Mouse (Mus musculus) layer of hippocampus, postnatal 10 days (tissue): Measurements from ENCODE around the gene Cpne1. TPM values are rescaled to one million over a fixed set of nuclear protein-coding genes. Genes with fewer than 3 reads are reported as not detected.

Experiments
- DNase-seq, 2 experiments: peaks; one replicate each; pipeline ENCODE4 v3.0.0; 2021; ENCODE audit warnings: low spot score in 2 of 2
- total RNA-seq, 2 experiments: library from RNA; stranded (reverse); gene quantifications; 2 replicates each; pipeline ENCODE4 v1.2.3; 2021

Gene Cpne1
- total RNA-seq, 2 experiments from 2014 or later, result 28.8 to 32.7 TPM

GRCm38 (mm10) chr2:156080391-156080790, 31.4 kb downstream of the Cpne1 start:
- DNase-seq, result no peak

DNA sequence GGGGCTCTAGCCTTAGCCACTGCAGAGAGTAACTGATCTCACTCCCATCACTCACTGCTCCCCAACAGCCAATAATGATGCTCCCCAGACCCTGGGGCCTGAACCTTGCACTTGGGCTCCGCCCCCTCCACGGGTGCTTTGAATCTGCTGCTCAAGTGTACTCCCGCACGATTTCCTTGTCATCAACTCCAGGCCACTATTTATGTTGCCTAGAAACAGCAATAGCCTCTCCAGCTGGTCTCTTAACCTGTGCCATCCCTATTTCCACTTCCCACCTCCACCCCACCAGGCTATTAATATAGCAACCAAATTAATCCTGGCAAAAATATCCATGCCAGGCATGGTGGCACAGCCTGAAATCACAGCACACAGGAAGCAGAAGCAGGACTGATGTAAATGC, 32.1 kb downstream of the Cpne1 start:
- no peak for DNase-seq

DNA sequence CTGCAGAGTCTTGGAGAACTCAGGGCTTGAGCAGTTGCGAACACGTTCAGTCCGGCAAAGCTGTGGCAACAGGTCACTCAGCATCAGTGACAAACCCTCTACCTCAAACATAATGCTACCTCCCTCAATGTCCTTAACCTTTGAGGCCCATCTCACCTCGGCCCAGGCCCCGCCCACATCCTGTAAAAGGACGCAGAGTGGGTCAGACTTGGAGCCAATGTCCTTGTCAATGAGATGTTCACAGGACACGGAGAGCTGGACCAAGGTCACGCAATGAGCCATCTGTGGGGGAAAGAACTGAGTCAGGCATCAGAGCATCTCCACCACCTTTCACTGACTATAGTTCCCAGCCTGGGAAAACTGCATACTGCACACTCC, 32.6 kb downstream of the Cpne1 start:
- no peak for DNase-seq

GRCm38 (mm10) chr2:156078421-156079182, 33.2 kb downstream of the Cpne1 start:
- no peak for DNase-seq

DNA sequence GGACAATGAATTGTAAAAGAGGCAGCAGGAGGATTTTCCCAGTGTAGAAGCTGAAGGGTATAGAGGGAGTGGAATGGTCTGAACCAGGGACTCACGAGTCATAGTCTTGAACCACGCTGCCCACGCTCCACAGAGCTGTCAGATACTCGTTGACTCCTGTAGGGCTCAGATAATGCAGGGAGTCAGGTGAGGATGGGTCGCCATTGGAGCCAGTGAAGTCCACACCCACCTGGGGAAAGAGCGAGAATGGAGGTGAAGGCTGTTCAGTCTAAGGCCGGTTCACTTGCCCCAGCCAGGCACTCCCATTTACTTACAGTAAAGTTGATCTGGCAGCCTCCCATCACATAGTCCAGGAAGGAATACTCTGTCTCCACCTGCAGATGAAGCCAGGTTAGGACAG, 34.3 kb downstream of the Cpne1 start:
- DNase-seq, result no peak

GRCm38 (mm10) chr2:156073725-156074124, 38.0 kb downstream of the Cpne1 start:
- no peak for DNase-seq

GRCm38 (mm10) chr2:156071236-156071635, 40.5 kb downstream of the Cpne1 start:
- no peak for DNase-seq

GRCm38 (mm10) chr2:156067916-156068315, 43.8 kb downstream of the Cpne1 start:
- DNase-seq, result peak in 1 of 2 experiments; percentile 37

DNA sequence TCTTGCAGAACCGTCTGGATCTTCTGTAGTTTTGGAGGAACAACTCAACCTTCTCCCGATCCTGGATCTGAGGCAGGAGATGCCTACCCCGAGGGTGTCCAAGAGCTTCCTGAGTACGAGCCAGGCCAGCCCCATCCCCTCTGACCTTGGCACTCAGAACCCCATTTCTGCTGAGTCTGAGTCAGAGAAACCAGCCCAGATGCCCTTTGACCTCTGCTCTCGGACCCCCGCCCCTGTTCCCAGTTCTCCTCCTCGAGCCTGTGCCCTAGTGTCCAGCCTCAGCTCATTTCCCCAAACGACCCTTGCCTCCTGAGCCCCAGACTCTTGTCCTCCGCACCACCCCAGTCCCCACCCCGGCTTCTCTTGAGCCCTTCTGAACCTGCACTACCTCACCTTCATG, 45.6 kb downstream of the Cpne1 start:
- DNase-seq, result no peak

DNA sequence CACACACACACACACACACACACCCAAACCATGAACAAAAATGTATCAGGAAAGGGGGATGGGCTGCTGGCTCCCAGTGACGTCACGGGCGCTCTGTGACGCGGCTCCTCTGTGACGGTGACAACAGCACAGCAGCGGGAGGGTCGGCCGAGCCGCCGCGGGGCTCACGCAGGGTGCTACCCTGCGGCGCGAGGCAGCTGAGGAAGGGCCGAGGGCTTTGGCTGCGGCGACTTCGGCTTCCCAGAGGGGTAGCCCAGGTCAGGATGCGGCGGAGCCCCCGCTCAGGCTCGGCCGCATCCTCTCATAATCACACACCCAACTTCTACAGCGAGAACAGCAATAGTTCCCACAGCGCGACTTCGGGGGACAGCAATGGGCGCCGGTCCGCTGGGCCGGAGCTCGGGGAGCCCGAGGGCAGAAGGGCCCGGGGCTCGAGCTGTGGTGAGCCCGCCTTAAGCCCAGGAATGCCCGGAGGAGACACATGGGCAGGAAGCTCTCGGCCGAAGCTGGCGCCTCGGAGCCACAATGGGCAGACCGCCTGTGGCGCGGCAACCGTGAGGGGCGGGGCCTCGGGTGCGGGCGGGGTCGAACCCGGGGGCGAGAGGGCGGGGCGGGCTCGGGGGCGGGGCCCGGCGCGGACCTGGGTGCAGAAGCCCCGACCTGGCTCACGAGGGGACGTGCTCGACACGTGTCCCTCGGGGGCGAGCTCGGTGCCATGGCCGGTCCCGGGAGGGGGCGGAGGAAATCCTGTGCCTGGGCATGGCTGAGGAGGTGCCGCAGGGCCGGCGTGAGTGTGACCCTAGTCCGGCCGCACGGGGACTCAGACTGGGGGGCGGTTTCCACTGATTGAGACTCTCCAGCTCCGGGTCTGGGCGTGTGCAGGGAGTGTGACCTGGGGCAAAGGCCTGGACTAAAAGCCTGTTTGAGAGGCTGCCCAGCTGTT, 46.4 kb downstream of the Cpne1 start, which contains the start of gene Spag4:
Gene Spag4 (plus strand): TSS at position 77 of the 943 bp plus-strand sequence.
- peak; percentile 72 to 76 for DNase-seq

GRCm38 (mm10) chr2:156052816-156053215, 58.9 kb downstream of the Cpne1 start, which contains the start of gene Fer1l4:
Gene Fer1l4 (minus strand): TSS chr2:156052947.
- DNase-seq, result no peak

GRCm38 (mm10) chr2:156047929-156048328, 63.8 kb downstream of the Cpne1 start:
- DNase-seq, result no peak

- no peak for DNase-seq
These were observed 68.9 kb downstream of the Cpne1 start for GRCm38 (mm10) chr2:156042903-156043302.

- DNase-seq, result no peak
These were observed 72.4 kb downstream of the Cpne1 start for GRCm38 (mm10) chr2:156039390-156039789.

GRCm38 (mm10) chr2:156025482-156025881, 86.3 kb downstream of the Cpne1 start:
- DNase-seq, result no peak

Other genes starting within 250 kb of the Cpne1 start
- 10 to 100 TPM; 54.2 to 54.9 TPM for gene Uqcc1, start 181.7 kb downstream of the Cpne1 start, total RNA-seq
- gene Gm15557, start 171.2 kb downstream of the Cpne1 start, total RNA-seq, result not detected
- 1 to 10 TPM in 1 of 2 experiments, under 1 TPM in 1; 0.74 to 1.1 TPM for gene Gdf5, start 166.6 kb downstream of the Cpne1 start, total RNA-seq
- gene Cep250, start 155.5 kb downstream of the Cpne1 start, total RNA-seq, result 10 to 100 TPM; 18.1 to 23.2 TPM
- 1 to 10 TPM in 1 of 2 experiments, under 1 TPM in 1; 0.80 to 1.1 TPM for gene 6430550D23Rik, start 104.0 kb downstream of the Cpne1 start, total RNA-seq
- gene Ergic3, start 103.9 kb downstream of the Cpne1 start, total RNA-seq, result 100 to 1,000 TPM; 198 to 232 TPM
- gene Fer1l4, start 59.0 kb downstream of the Cpne1 start, total RNA-seq, result not detected
- gene Spag4, start 46.8 kb downstream of the Cpne1 start, total RNA-seq, result 1 to 10 TPM; 3.3 to 6.7 TPM
- 10 to 100 TPM; 33.5 to 34.8 TPM for gene Rbm12, start within 50 bp of the Cpne1 start, total RNA-seq
- gene Gm28036, start 15.1 kb upstream of the Cpne1 start, total RNA-seq, result 10 to 100 TPM; 21.7 to 24.7 TPM
- 100 to 1,000 TPM; 230 to 245 TPM for gene Romo1, start 32.1 kb upstream of the Cpne1 start, total RNA-seq
- 10 to 100 TPM; 33.1 to 35.3 TPM for gene Nfs1, start 32.2 kb upstream of the Cpne1 start, total RNA-seq
- gene Rbm39, start 68.3 kb upstream of the Cpne1 start, total RNA-seq, result 100 to 1,000 TPM; 290 to 339 TPM
- 10 to 100 TPM; 75.4 to 86.9 TPM for gene Phf20, start 84.5 kb upstream of the Cpne1 start, total RNA-seq
- 1 to 10 TPM; 2.9 to 4.7 TPM for gene Cnbd2, start 200.3 kb upstream of the Cpne1 start, total RNA-seq
- gene Scand1, start 200.7 kb upstream of the Cpne1 start, total RNA-seq, result 100 to 1,000 TPM; 116 to 132 TPM